Mouse (Mus musculus) spleen, adult 2 months (tissue): ENCODE results near the gene Med7. TPM values are rescaled to one million over a fixed set of nuclear protein-coding genes. Genes with fewer than 3 reads are reported as not detected.
A peak's percentile ranks its signal among the peaks of the same experiment; 100 is the strongest.

Experiments used
- DNase-seq, 2 experiments: peaks; one replicate each; pipeline versions ENCODE4 v3.0.0 to v3.0.0-alpha.2; 2012 to 2021; ENCODE audit warnings: low spot score in 2 of 2, low read depth in 1 of 2
- H3K27ac ChIP-seq: fragments of 200-500 bp; 2 replicates; pipeline ENCODE4 v1.5.1; 2012; ENCODE audit warnings: low read length, inconsistent platforms; ENCODE audit not compliant: insufficient read depth
- H3K27me3 ChIP-seq: fragments of 200-500 bp; 2 replicates; pipeline ENCODE4 v1.6.1; 2012; ENCODE audit warnings: mild to moderate bottlenecking, moderate library complexity, low read length, inconsistent platforms; ENCODE audit not compliant: control insufficient read depth, insufficient read depth
- H3K36me3 ChIP-seq: fragments of 200-500 bp; 2 replicates; pipeline ENCODE4 v1.6.1; 2012; ENCODE audit warnings: mild to moderate bottlenecking, low read length, inconsistent platforms; ENCODE audit not compliant: control insufficient read depth, insufficient read depth
- H3K4me1 ChIP-seq: fragments of 200-500 bp; 2 replicates; pipeline ENCODE4 v1.6.1; 2011; ENCODE audit warnings: inconsistent platforms; ENCODE audit not compliant: control insufficient read depth, insufficient read depth, insufficient read length
- H3K4me3 ChIP-seq: fragments of 200-500 bp; 2 replicates; pipeline ENCODE4 v1.5.1; 2011; ENCODE audit warnings: mild to moderate bottlenecking, inconsistent platforms; ENCODE audit not compliant: insufficient read depth, insufficient read length; ENCODE audit errors: extremely low read depth
- CTCF ChIP-seq: fragments of 200-500 bp; IDR thresholded peaks from 2 replicates; pipeline ENCODE4 v1.5.1; 2011; ENCODE audit warnings: mild to moderate bottlenecking, inconsistent platforms; ENCODE audit not compliant: insufficient read depth, insufficient read length, insufficient replicate concordance; ENCODE audit errors: extremely low read depth
- POLR2A ChIP-seq: fragments of 200-500 bp; IDR thresholded peaks from 2 replicates; pipeline ENCODE4 v1.6.1; 2011; ENCODE audit warnings: low read depth, low read length, inconsistent platforms
- WGBS: fragments of 180-500 bp; shearing (Covaris S2); methylation state at CpG from one replicate; pipeline ENCODE4 v1.1.7; 2018; 5-methylcytosine and 5-hydroxymethylcytosine counted together
- polyA plus RNA-seq: library from polyadenylated mRNA; depleted of rRNA; stranded (reverse); fragments of >200 nt; gene quantifications from 2 replicates; pipeline ENCODE4 v1.2.3, GENCODE M21; 2012; rRNA removed

Med7 gene
- polyA plus RNA-seq, 1 experiment, result 14.7 TPM

GRCm38 (mm10) chr11:46480517-46480916 is 43.8 kb downstream of the Med7 start:
- 18% methylated on average over 7 of the region's 7 CpGs for WGBS
- Histone ChIP-seq H3K27ac (peak overlapping the region; percentile 46; the same call in 1 of the 2 replicates), H3K27me3 (no peaks in the 10 kb centered on the region), H3K4me3 (no peak overlapping the region), H3K4me1 (no peaks in the 10 kb centered on the region), H3K36me3 (no peaks in the 10 kb centered on the region)
- DNase-seq, result no peak
- TF ChIP-seq CTCF (no peak), POLR2A (no peak)

DNA sequence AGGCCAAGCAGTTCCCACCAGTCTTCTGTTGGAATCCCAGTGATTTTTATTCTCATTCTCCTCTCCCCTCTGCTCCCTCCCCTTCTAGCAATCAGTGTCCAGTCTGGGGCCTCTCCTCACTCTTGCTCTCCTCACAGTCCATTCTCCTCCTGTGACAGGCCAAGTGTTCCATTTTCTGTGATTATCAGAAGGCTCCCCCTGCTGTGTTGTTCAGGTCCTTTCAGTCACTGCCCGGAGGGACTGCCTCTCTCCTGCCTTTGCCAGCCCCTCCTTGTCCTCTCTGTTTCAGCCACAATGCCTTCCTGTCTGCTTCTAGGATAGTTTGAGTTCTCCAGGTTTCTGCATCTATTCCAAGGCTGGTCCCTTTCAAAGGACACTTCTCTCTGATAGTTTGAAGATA is 51.5 kb downstream of the Med7 start:
- DNase-seq, result no peak
- Histone ChIP-seq H3K27ac (no peak overlapping the region), H3K4me1 (no peaks in the 10 kb centered on the region), H3K36me3 (no peaks in the 10 kb centered on the region), H3K27me3 (no peaks in the 10 kb centered on the region), H3K4me3 (no peak overlapping the region)
- 3% methylated on average over 1 of the region's 1 CpGs for WGBS
- TF ChIP-seq POLR2A (no peak), CTCF (peak; percentile 7; the same call in 1 of the 2 replicates)

GRCm38 (mm10) chr11:46488650-46489049 is 51.9 kb downstream of the Med7 start:
- no peak overlapping the region for H3K4me3 ChIP-seq
- no peaks in the 10 kb centered on the region for H3K36me3 ChIP-seq
- no peak overlapping the region for H3K27ac ChIP-seq
- WGBS, result 71% methylated on average over 2 of the region's 2 CpGs
- DNase-seq, result no peak
- H3K27me3 ChIP-seq, result no peaks in the 10 kb centered on the region
- no peak for TF ChIP-seq CTCF
- TF ChIP-seq POLR2A, result no peak
- H3K4me1 ChIP-seq, result no peaks in the 10 kb centered on the region

Other genes with a start within 250 kb of the Med7 start
- not detected in 2 replicates for gene Fndc9, start 201.4 kb upstream of the Med7 start, polyA plus RNA-seq
- 41.4 and 43.1 TPM in 2 replicates for gene Cyfip2, start 124.1 kb upstream of the Med7 start, polyA plus RNA-seq
- 9.8 and 11.5 TPM in 2 replicates for gene Itk, start 47.4 kb upstream of the Med7 start, polyA plus RNA-seq
- gene Fam71b, start 40.4 kb upstream of the Med7 start, polyA plus RNA-seq, result 0.69 and 1.2 TPM in 2 replicates
- gene Havcr2, start 18.0 kb downstream of the Med7 start, polyA plus RNA-seq, result 2.5 and 3.2 TPM in 2 replicates
- not detected in 2 replicates for gene Gm12169, start 87.3 kb downstream of the Med7 start, polyA plus RNA-seq
- gene BC053393, start 134.6 kb downstream of the Med7 start, polyA plus RNA-seq, result not detected in 2 replicates
- not detected in 2 replicates for gene Dppa1, start 192.3 kb downstream of the Med7 start, polyA plus RNA-seq